Mouse (Mus musculus) liver, postnatal 0 days (tissue): Measurements from ENCODE around the gene Bnipl.

Experiments used
- CTCF ChIP-seq: sonication (generic); IDR thresholded peaks from 2 replicates; pipeline ENCODE4 v1.5.1; 2016; ENCODE audit warnings: antibody characterized with exemption, low read depth
- EP300 ChIP-seq: IDR thresholded peaks from 2 replicates; pipeline ENCODE4 v1.6.1; 2016; ENCODE audit warnings: antibody characterized with exemption, low read depth, mild to moderate bottlenecking

GRCm38 (mm10) chr3:95282865-95283588 is 32.0 kb upstream of the Bnipl start:
- peak; percentile 50 for TF ChIP-seq CTCF
- TF ChIP-seq EP300, result no peak
